Mouse (Mus musculus) kidney, embryonic 15.5 days (tissue): ENCODE results near the gene Apex1. TPM values are rescaled to one million over a fixed set of nuclear protein-coding genes. Genes with fewer than 3 reads are reported as not detected.
"Not testable (repeated sequence)": the region's sequence is repeated elsewhere in the genome, so short reads cannot be mapped to it uniquely, and the experiment has no call there.

Experiments used
- ATAC-seq: fragments of 200-750 bp; cut with Nextera tagmentation; replicated peaks from 2 replicates; pipeline ENCODE4 v1.8.0; 2017; ENCODE audit warnings: moderate TSS enrichment; ENCODE audit not compliant: low FRiP score
- H3K27ac ChIP-seq: fragments of 300-500 bp; sonication (generic); 2 replicates; pipeline ENCODE4 v1.5.1; 2015; ENCODE audit warnings: mild to moderate bottlenecking, inconsistent platforms
- H3K27me3 ChIP-seq: fragments of 300-500 bp; sonication (generic); 2 replicates; pipeline ENCODE4 v1.6.1; 2015; ENCODE audit warnings: inconsistent platforms
- H3K36me3 ChIP-seq: fragments of 300-500 bp; sonication (generic); 2 replicates; pipeline ENCODE4 v1.6.1; 2015; ENCODE audit warnings: inconsistent platforms
- H3K4me1 ChIP-seq: fragments of 300-500 bp; sonication (generic); 2 replicates; pipeline ENCODE4 v1.6.1; 2015; ENCODE audit warnings: inconsistent platforms
- H3K4me2 ChIP-seq: fragments of 300-500 bp; sonication (generic); 2 replicates; pipeline ENCODE4 v1.6.1; 2015; ENCODE audit warnings: moderate library complexity, mild to moderate bottlenecking, inconsistent platforms
- H3K4me3 ChIP-seq: fragments of 300-500 bp; sonication (generic); replicated peaks from 2 replicates; pipeline ENCODE4 v1.5.1; 2015; ENCODE audit warnings: mild to moderate bottlenecking, inconsistent platforms
- H3K9ac ChIP-seq: fragments of 300-500 bp; sonication (generic); 2 replicates; pipeline ENCODE4 v1.6.1; 2015; ENCODE audit warnings: mild to moderate bottlenecking, inconsistent platforms
- H3K9me3 ChIP-seq: fragments of 300-500 bp; sonication (generic); replicated peaks from 2 replicates; pipeline ENCODE4 v1.6.1; 2016; ENCODE audit warnings: inconsistent platforms
- WGBS: fragments of 180-500 bp; shearing (Covaris S2); methylation state at CpG from one replicate; pipeline ENCODE4 v1.1.7; 2015; ENCODE audit warnings: mixed read lengths; 5-methylcytosine and 5-hydroxymethylcytosine counted together
- polyA plus RNA-seq: library from polyadenylated mRNA; unstranded; fragments of >200 nt; fragmentation: Nextera tagmentation; extraction: Ambion mirVana; gene quantifications from 2 replicates; pipeline ENCODE4 v1.2.1, GENCODE M21; 2015

Apex1 gene
- polyA plus RNA-seq, 1 experiment from 2014 or later: 301 TPM

DNA sequence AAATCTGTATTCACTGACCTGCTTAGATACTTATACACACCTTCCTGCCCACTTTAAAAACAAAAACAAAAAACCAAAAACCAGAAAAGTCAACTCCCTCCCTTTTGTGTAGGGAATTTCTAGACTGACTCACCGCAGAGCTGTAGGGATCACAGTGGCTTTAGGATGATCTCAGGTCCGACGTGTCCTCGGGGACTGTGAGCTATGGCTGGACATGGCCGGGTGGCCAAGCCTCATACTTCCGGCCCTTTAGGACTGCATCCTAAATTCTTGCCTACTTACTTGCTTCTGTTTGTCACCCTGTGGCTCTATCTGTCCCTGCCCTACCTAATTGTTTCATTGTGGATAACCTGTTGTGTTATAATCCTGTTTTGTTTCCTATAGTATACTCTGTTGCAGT is 32.0 kb downstream of the Apex1 start:
- not testable (repeated sequence) for H3K4me2 ChIP-seq, H3K27me3 ChIP-seq, H3K4me3 ChIP-seq, H3K27ac ChIP-seq, H3K4me1 ChIP-seq, H3K36me3 ChIP-seq, ATAC-seq, H3K9ac ChIP-seq, H3K9me3 ChIP-seq
- 79% methylated on average over 6 of the region's 6 CpGs for WGBS

DNA sequence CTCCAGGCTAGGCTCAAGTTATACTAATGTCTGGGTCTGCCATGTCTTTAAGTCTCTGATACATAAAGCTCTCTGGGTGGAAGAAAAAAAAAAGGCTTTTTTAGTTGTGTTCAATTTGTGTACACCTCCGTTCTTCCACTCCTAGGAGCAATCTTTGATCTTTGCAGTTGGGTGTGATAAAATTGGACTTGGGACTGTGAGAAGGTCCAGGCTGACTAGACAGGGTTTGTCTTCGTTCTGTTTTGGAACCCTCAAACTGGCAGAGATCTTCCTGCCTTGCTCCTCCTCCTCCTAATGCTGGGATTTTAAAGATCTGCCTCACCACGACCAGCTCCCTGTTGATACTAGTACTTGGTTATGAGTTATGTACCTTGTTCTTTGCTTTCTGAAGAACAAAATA is 32.4 kb downstream of the Apex1 start:
- not testable (repeated sequence) for ATAC-seq, H3K27ac ChIP-seq, H3K9me3 ChIP-seq, H3K9ac ChIP-seq, H3K4me3 ChIP-seq, H3K4me1 ChIP-seq, H3K4me2 ChIP-seq, H3K36me3 ChIP-seq, H3K27me3 ChIP-seq
- 53% methylated on average over 3 of the region's 3 CpGs for WGBS

DNA sequence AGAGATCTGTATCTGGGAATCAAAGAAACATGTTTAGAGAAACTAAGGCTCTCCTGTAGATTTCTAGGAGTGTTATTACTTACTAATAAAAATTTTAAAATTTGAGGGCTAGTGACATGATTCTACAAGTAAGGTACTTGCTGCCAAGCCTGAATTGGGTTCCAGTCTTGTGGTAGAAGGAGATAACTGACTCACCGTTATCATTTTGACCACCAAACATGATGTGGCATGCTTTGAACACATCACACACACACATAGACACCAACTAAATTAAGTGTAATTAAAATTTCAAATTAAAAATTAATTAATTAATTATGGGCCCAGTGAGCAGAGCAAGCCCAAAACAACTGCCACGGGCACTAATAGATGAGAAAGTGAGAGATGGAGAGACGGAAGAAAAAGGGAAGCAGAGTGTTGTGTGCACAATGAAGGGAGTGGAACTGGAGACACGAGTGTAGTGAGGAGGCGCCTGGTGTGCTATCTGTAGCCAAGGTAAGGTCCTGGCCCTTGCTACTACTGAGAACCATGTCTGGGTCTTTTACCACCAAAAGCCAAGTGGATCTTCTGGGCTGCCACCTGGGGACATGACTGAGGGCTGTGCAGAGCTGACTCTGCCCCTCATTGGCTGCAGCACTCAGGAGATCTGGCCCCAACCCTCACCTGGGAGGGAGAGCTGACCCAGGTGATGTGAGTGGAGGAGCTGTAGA is 33.7 kb downstream of the Apex1 start:
- 81% methylated on average over 5 of the region's 5 CpGs for WGBS
- ATAC-seq: not testable (repeated sequence)

DNA sequence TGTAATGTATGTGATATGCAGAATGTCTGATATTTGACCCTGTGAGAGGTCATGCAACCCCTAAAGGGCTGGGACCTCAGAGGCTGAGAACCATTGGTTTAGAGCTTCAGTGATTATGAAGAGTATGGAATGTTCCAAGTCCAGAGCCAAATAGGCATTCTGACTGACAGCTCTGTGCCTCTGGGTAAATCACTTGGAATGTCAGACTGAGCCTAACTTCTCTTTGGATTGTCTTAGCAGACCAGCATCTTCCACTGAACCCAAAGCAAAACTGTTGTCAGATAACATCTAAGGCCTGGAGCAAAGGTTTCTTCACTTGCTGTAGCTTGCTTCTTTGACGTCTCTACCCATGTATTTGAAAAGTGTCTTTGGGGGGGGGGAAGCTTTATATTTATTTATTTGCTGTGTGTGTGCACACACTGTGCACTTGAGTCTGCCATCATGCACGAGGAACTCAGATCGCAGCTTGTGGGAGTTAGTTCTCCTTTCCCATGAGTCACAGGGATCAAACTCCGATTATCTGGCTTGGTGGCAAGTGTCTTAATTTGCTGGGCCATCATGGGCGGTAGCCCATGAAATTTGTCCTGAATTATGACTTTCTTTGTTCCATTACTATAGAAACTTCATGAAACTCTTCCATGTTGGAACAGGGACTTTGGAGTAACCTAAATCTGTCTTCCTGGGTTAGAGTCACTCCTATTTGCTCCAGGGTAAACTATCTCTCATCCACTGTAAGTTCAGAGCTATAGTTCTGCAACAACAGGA is 43.6 kb downstream of the Apex1 start:
- no peaks in the 10 kb centered on the region; the same call in 1 of the 2 replicates for H3K4me1 ChIP-seq
- no peak overlapping the region for H3K4me2 ChIP-seq
- 59% methylated on average over 5 of the region's 5 CpGs for WGBS
- no peak overlapping the region for H3K4me3 ChIP-seq
- H3K9me3 ChIP-seq: no peaks in the 10 kb centered on the region
- H3K27me3 ChIP-seq: no peaks in the 10 kb centered on the region
- no peak for ATAC-seq
- H3K36me3 ChIP-seq: no peaks in the 10 kb centered on the region
- H3K9ac ChIP-seq: no peak overlapping the region
- no peak overlapping the region for H3K27ac ChIP-seq

More for the DNA sequence above, 33.7 kb downstream of the Apex1 start:
- not testable (repeated sequence) for H3K9ac ChIP-seq, H3K36me3 ChIP-seq, H3K4me1 ChIP-seq, H3K27me3 ChIP-seq, H3K9me3 ChIP-seq, H3K4me2 ChIP-seq, H3K27ac ChIP-seq, H3K4me3 ChIP-seq

DNA sequence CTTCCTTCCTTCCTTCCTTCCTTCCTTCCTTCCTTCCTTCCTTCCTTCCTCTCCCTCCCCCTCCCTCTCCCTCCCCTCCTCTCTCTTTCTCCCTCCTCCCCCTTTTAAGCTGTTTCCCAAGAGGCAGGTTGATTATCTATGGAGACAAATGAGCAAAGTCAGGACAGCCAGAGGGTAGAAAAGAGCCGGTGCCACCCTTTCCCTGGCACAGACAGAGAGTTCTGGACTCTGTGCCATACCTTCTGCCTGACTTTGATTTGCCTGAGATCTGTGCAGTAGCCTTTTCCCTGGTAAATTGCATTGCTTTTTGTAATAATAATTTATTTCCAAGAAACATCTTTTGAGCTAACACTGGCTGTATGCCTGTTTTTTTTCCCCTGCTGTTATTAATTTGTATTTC is 44.3 kb downstream of the Apex1 start:
- no peak overlapping the region for H3K27ac ChIP-seq
- no peaks in the 10 kb centered on the region for H3K36me3 ChIP-seq
- WGBS: 12% methylated on average over 1 of the region's 1 CpGs
- H3K27me3 ChIP-seq: no peaks in the 10 kb centered on the region
- H3K9ac ChIP-seq: no peak overlapping the region
- H3K4me2 ChIP-seq: no peak overlapping the region
- H3K4me1 ChIP-seq: no peaks in the 10 kb centered on the region; the same call in 1 of the 2 replicates
- no peak overlapping the region for H3K4me3 ChIP-seq
- ATAC-seq: no peak
- H3K9me3 ChIP-seq: no peaks in the 10 kb centered on the region

DNA sequence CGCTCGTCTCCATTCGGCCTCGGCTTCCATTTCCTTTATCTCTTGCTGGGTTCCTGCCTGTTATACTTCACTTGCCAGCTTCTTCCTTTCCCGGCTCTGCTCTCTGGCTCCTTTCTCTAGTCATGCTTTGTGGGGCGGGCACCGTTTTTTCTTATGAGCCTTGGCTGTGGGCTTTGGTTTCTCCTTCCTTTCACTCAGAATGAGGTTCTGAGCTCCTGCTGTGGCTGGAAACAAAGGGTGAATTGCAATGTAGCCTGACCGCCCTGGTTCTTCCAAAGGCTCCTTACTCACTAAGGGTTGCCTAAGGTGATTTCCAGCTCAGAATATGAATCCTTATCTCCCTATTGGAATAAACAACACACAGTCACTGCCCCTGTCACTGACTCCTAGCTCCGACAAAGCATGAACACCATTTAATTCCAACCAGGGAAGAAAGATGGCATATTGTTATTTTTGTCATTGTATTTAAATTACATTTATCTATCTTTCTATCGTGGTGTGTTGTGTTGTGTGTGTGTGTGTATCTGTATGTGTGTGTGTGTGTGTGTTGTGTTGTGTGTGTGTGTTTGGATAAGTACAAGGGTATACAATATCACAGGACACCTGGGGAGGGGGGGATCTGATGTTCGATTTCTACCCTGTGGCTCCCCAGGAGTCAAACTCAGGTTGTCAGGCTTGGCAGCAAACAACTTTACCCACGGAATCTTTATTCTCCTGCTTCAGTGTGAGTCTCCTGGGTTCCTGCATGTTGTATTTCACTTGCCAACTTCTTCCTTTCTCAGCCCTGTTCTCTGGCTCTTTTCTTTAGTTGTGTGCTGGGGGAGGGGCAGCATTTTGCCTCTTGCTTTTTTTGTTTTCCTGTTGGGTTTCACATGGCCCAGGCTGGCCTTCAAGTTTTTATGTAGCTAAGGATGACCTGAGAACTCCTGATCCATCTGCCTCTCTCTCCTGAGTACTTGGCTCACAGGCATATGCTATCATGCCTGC is 45.1 kb downstream of the Apex1 start:
- no peaks in the 10 kb centered on the region for H3K27me3 ChIP-seq
- no peaks in the 10 kb centered on the region; the same call in 1 of the 2 replicates for H3K4me1 ChIP-seq
- no peak overlapping the region for H3K27ac ChIP-seq
- no peak for ATAC-seq
- H3K9me3 ChIP-seq: no peaks in the 10 kb centered on the region
- H3K4me2 ChIP-seq: no peak overlapping the region
- no peak overlapping the region for H3K9ac ChIP-seq
- H3K36me3 ChIP-seq: no peaks in the 10 kb centered on the region
- H3K4me3 ChIP-seq: no peak overlapping the region
- 39% methylated on average over 12 of the region's 12 CpGs for WGBS

DNA sequence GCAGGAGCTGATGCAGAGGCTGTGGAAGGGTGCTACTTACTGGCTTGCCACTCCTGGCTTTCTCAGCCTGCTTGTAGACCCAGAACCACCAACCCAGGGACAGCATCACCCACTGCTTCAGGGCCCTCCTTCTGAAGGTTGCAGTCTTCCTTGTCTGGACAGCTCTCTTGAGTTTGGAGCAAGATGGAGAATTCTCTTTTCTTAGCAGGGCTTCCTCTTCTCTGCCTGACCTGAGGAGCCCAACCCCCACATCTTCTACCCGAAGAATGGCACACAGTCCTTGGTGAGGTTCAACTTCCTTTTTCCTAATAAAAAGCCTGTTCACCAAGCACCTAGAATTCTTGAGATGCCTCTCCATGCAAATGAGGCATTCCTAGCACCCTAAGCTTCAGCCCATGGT is 46.1 kb downstream of the Apex1 start:
- Histone ChIP-seq H3K36me3 (no peaks in the 10 kb centered on the region), H3K27ac (no peak overlapping the region), H3K4me1 (no peaks in the 10 kb centered on the region; the same call in 1 of the 2 replicates), H3K27me3 (no peaks in the 10 kb centered on the region), H3K4me3 (no peak overlapping the region), H3K9me3 (no peaks in the 10 kb centered on the region), H3K9ac (no peak overlapping the region), H3K4me2 (no peak overlapping the region)
- 76% methylated on average over 1 of the region's 1 CpGs for WGBS
- ATAC-seq: no peak

DNA sequence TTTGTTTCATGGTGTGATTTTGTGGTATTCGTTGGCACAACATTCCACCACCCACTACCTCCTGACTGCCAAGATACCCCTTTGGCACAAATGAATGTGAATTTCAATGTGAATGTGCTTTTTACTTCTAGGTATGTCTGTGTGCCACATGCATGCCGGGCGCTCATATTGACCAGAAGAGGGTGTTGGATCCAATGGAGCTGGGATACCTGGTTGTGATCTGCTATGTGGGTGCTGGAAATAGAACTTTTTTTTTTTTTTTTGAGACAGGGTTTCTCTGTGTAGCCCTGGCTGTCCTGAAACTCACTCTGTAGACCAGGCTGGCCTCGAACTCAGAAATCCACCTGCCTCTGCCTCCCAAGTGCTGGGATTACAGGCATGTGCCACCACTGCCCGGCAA is 48.3 kb downstream of the Apex1 start:
- H3K4me2 ChIP-seq, H3K27ac ChIP-seq, ATAC-seq, H3K4me1 ChIP-seq, H3K27me3 ChIP-seq, H3K9ac ChIP-seq, H3K9me3 ChIP-seq, H3K36me3 ChIP-seq, H3K4me3 ChIP-seq: not testable (repeated sequence)
- 92% methylated on average over 5 of the region's 5 CpGs for WGBS

DNA sequence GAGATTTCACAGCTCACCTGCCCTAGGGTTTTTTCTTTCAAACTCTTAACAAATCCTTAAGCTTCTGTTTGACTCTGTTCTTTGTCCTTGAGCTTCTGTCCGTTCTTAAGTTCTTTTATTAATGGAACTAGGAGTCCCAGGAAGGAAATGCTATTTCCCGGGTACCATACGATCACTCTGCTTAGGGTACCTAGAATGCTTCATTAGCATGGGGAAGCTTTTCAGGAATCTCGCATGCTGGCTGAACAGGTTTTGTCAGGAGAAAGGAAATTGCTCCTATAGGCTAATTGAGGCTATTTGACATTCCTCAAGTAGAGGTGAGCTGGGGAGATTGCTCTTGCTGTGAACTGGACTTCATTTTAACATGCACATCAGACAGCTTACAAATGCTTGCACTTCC is 48.9 kb downstream of the Apex1 start:
- peaks cover 8% of the 10 kb centered on the region for H3K4me1 ChIP-seq
- WGBS: 32% methylated on average over 4 of the region's 4 CpGs
- H3K36me3 ChIP-seq: no peaks in the 10 kb centered on the region
- no peak overlapping the region for H3K27ac ChIP-seq
- no peak for ATAC-seq
- no peak overlapping the region for H3K4me2 ChIP-seq
- H3K27me3 ChIP-seq: no peaks in the 10 kb centered on the region
- H3K9ac ChIP-seq: no peak overlapping the region
- no peaks in the 10 kb centered on the region for H3K9me3 ChIP-seq
- H3K4me3 ChIP-seq: no peak overlapping the region

DNA sequence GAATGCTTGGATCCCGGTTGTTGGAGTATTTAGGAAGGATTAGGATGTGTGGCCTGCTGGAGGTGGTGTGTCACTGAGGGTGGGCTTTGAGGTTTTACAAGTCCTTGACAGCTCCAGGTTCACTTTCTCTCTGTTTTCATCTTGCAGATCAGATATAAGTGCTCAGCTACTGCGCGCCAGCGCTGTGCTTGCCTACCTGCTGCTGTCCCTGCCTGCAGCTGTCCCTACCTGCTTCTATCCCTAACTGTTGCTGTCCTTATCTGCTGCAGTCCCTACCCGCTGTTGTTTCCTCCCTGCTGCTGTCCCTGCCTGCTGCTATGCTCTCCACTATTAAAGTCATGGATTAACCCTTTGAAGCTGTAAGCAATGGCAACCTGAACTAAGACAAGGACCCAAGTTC is 50.2 kb downstream of the Apex1 start:
- ATAC-seq: no peak
- Histone ChIP-seq H3K9me3 (no peaks in the 10 kb centered on the region), H3K27me3 (no peaks in the 10 kb centered on the region), H3K4me2 (no peak overlapping the region), H3K27ac (no peak overlapping the region), H3K9ac (no peak overlapping the region), H3K4me1 (peaks cover 21% of the 10 kb centered on the region), H3K4me3 (no peak overlapping the region), H3K36me3 (no peaks in the 10 kb centered on the region)
- WGBS: 69% methylated on average over 5 of the region's 5 CpGs

DNA sequence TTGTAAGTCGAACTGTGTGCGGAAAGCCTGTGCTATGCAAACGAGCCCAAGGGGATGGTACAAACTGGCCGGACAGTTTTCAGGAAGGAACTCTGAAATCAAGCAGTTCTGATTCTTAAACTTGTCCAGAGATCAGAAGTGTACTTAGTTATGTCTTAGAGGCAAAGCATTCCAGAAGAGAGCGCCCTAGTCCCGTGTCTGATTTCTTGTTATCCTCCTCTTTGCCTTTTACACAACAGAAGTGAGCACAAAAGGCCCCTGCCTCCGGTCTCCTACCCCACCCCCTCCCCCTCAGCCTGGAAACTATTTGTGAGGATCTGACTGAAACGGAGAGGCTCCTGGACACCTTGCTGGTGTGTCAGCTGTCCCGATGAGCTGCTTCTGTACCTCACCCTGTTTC is 51.9 kb downstream of the Apex1 start:
- no peak overlapping the region for H3K9ac ChIP-seq
- H3K4me2 ChIP-seq: peak overlapping the region; percentile 2; the same call in 1 of the 2 replicates
- no peak overlapping the region for H3K4me3 ChIP-seq
- no peaks in the 10 kb centered on the region for H3K27me3 ChIP-seq
- no peaks in the 10 kb centered on the region for H3K36me3 ChIP-seq
- WGBS: 21% methylated on average over 9 of the region's 9 CpGs
- ATAC-seq: no peak
- no peaks in the 10 kb centered on the region for H3K9me3 ChIP-seq
- H3K4me1 ChIP-seq: peaks cover 29% of the 10 kb centered on the region
- no peak overlapping the region for H3K27ac ChIP-seq
